Mouse (Mus musculus) midbrain, embryonic 15.5 days (tissue): ENCODE measurements around the gene Amfr. TPM values are rescaled to one million over a fixed set of nuclear protein-coding genes. Genes with fewer than 3 reads are reported as not detected.

Experiments used
- microRNA-seq: library from miRNA; unstranded; fragments of <30 nt; microRNA quantifications from one replicate; pipeline ENCODE4, GENCODE M21; 2016
- polyA plus RNA-seq: library from polyadenylated mRNA; unstranded; fragments of >200 nt; fragmentation: Nextera tagmentation; extraction: Ambion mirVana; gene quantifications from 2 replicates; pipeline ENCODE4 v1.2.1, GENCODE M21; 2015

The Amfr gene
- polyA plus RNA-seq, 1 experiment from 2014 or later, result 74.9 TPM

Small RNA genes lying within 50 kb of the gene (microRNA-seq; reads per million reads assigned to microRNA genes)
- gene Gm24159, result not detected

Other genes with a start within 250 kb of the Amfr start
- gene Gnao1, start 202.9 kb downstream of the Amfr start, polyA plus RNA-seq, result 242 and 245 TPM in 2 replicates
- gene Nudt21, start 24.2 kb upstream of the Amfr start, polyA plus RNA-seq, result 85.8 and 86.7 TPM in 2 replicates
- gene Ogfod1, start 24.4 kb upstream of the Amfr start, polyA plus RNA-seq, result 14.7 and 21.6 TPM in 2 replicates
- gene Bbs2, start 86.1 kb upstream of the Amfr start, polyA plus RNA-seq, result 25.0 and 26.9 TPM in 2 replicates
- gene Mt4, start 124.4 kb upstream of the Amfr start, polyA plus RNA-seq, result not detected in 2 replicates
- 158 and 189 TPM in 2 replicates for gene Mt3, start 139.8 kb upstream of the Amfr start, polyA plus RNA-seq
- 13.9 and 16.5 TPM in 2 replicates for gene Mt2, start 159.8 kb upstream of the Amfr start, polyA plus RNA-seq
- gene Mt1, start 166.2 kb upstream of the Amfr start, polyA plus RNA-seq, result 61.7 and 74.3 TPM in 2 replicates
- gene Nup93, start 201.7 kb upstream of the Amfr start, polyA plus RNA-seq, result 61.1 and 63.4 TPM in 2 replicates